Mouse (Mus musculus) midbrain, embryonic 11.5 days (tissue): Measurements from ENCODE around the gene Lrrd1. TPM values are rescaled to one million over a fixed set of nuclear protein-coding genes. Genes with fewer than 3 reads are reported as not detected.
"Not testable (repeated sequence)": the region's sequence is repeated elsewhere in the genome, so short reads cannot be mapped to it uniquely, and the experiment has no call there.

Source experiments
- ATAC-seq: fragments of 200-750 bp; cut with Nextera tagmentation; 2 replicates; pipeline ENCODE4 v1.8.0; 2017; ENCODE audit warnings: moderate TSS enrichment, moderate library complexity; ENCODE audit not compliant: low FRiP score
- DNase-seq: peaks from one replicate; pipeline ENCODE4 v3.0.0; 2015; ENCODE audit warnings: low spot score; ENCODE audit errors: missing footprints
- H3K27ac ChIP-seq: fragments of 300-500 bp; sonication (generic); 2 replicates; pipeline ENCODE4 v1.5.1; 2014; ENCODE audit warnings: low read depth, low read length
- H3K27me3 ChIP-seq: fragments of 300-500 bp; sonication (generic); 2 replicates; pipeline ENCODE4 v1.6.1; 2014; ENCODE audit warnings: mild to moderate bottlenecking, low read length, moderate library complexity, mixed read lengths; ENCODE audit not compliant: control insufficient read depth, insufficient read depth
- H3K36me3 ChIP-seq: fragments of 300-500 bp; sonication (generic); 2 replicates; pipeline ENCODE4 v1.6.1; 2014; ENCODE audit warnings: mild to moderate bottlenecking, low read length, moderate library complexity, mixed read lengths; ENCODE audit not compliant: control insufficient read depth, insufficient read depth
- H3K4me1 ChIP-seq: fragments of 300-500 bp; sonication (generic); 2 replicates; pipeline ENCODE4 v1.6.1; 2014; ENCODE audit warnings: low read length; ENCODE audit not compliant: control insufficient read depth, insufficient read depth
- H3K4me2 ChIP-seq: fragments of 300-500 bp; sonication (generic); 2 replicates; pipeline ENCODE4 v1.6.1; 2014; ENCODE audit warnings: mild to moderate bottlenecking, moderate library complexity
- H3K4me3 ChIP-seq: fragments of 300-500 bp; sonication (generic); 2 replicates; pipeline ENCODE4 v1.5.1; 2014; ENCODE audit warnings: low read depth, low read length
- H3K9ac ChIP-seq: fragments of 300-500 bp; sonication (generic); 2 replicates; pipeline ENCODE4 v1.6.1; 2014; ENCODE audit warnings: low read length
- H3K9me3 ChIP-seq: fragments of 300-500 bp; sonication (generic); 2 replicates; pipeline ENCODE4 v1.6.1; 2016; ENCODE audit warnings: low read length; ENCODE audit not compliant: control insufficient read depth
- WGBS: fragments of 180-500 bp; shearing (Covaris S2); extraction: QIAGEN DNeasy Blood & Tissue Kit; methylation state at CpG from one replicate; pipeline ENCODE4 v1.1.7; 2014; 5-methylcytosine and 5-hydroxymethylcytosine counted together
- polyA plus RNA-seq: library from polyadenylated mRNA; unstranded; fragments of >200 nt; fragmentation: Nextera tagmentation; extraction: Ambion mirVana; gene quantifications from 2 replicates; pipeline ENCODE4 v1.2.1, GENCODE M21; 2014

Lrrd1 gene
- polyA plus RNA-seq, 1 experiment from 2014 or later: 0.10 TPM

- ATAC-seq (no peak), DNase-seq (no peak)
- no peak overlapping the region for H3K4me2 ChIP-seq
- peaks cover 2% of the 10 kb centered on the region; the same call in 1 of the 2 replicates for H3K4me1 ChIP-seq
- peaks cover 2% of the 10 kb centered on the region; the same call in 1 of the 2 replicates for H3K36me3 ChIP-seq
- H3K4me3 ChIP-seq: no peak overlapping the region
- WGBS: 100% methylated on average over 1 of the region's 1 CpGs
- no peaks in the 10 kb centered on the region for H3K27me3 ChIP-seq
- H3K9ac ChIP-seq: no peak overlapping the region
- no peak overlapping the region for H3K27ac ChIP-seq
- H3K9me3 ChIP-seq: no peaks in the 10 kb centered on the region
Measured at GRCm38 (mm10) chr5:3808472-3808871, 36.5 kb upstream of the Lrrd1 start.

GRCm38 (mm10) chr5:3834107-3834506 is 10.9 kb upstream of the Lrrd1 start:
- no peak overlapping the region for H3K27ac ChIP-seq
- no peaks in the 10 kb centered on the region for H3K4me1 ChIP-seq
- 80% methylated on average over 1 of the region's 1 CpGs for WGBS
- no peak overlapping the region for H3K4me3 ChIP-seq
- DNase-seq (no peak), ATAC-seq (no peak)
- no peaks in the 10 kb centered on the region for H3K27me3 ChIP-seq
- no peak overlapping the region for H3K4me2 ChIP-seq
- H3K36me3 ChIP-seq: peaks cover 5% of the 10 kb centered on the region
- peaks cover 4% of the 10 kb centered on the region for H3K9me3 ChIP-seq
- no peak overlapping the region for H3K9ac ChIP-seq

DNA sequence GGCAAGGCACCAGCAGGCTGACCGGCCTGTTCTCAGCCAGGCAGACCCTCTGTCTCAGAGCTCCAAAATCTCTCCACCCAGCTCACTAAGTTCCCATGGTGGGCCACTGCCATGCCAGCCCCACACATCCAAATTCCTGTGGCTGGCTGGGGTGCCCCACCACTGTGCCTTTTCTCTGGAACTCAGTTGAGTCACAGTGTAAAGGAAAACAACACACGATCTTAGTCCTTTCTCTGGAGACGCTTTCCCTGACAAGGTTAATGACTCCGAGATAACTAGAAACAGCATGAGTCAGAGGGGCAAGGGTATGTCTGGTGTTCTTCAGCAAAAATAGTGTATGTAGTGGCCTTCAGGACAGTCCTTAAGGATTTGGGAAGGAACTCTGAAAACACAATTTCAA is 25.2 kb downstream of the Lrrd1 start:
- Histone ChIP-seq H3K4me3 (no peak overlapping the region), H3K27me3 (no peaks in the 10 kb centered on the region), H3K9me3 (no peaks in the 10 kb centered on the region), H3K4me2 (no peak overlapping the region), H3K9ac (no peak overlapping the region), H3K27ac (no peak overlapping the region), H3K36me3 (no peaks in the 10 kb centered on the region), H3K4me1 (no peaks in the 10 kb centered on the region; the same call in 1 of the 2 replicates)
- no peak for ATAC-seq
- WGBS: 80% methylated on average over 4 of the region's 4 CpGs
- DNase-seq: no peak

DNA sequence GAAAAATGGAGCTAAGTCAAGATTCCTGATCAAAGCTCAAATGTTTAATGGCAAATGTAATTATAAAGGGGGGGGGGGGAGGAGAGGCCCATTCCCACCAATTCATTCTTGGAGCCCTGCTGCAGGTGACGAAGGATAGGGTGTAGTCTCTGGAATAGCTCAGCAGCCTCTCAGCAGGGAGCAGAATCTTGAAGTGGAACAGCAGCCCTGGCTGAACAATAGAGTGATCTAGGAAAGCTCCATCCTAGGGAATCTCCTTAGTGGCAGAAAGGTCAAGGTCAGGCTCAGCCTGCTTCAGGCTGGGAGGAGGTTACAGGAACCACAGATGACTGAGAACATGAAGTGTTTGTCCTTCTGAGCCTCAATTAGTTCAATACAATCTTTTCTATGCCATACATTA is 27.4 kb downstream of the Lrrd1 start:
- no peaks in the 10 kb centered on the region; the same call in 1 of the 2 replicates for H3K4me1 ChIP-seq
- H3K4me2 ChIP-seq: no peak overlapping the region
- 22% methylated on average over 1 of the region's 1 CpGs for WGBS

GRCm38 (mm10) chr5:3873485-3873884 is 28.5 kb downstream of the Lrrd1 start:
- H3K36me3 ChIP-seq: no peaks in the 10 kb centered on the region
- DNase-seq (no peak), ATAC-seq (no peak)
- no peak overlapping the region for H3K4me3 ChIP-seq
- 84% methylated on average over 3 of the region's 3 CpGs for WGBS
- H3K4me2 ChIP-seq: no peak overlapping the region
- no peaks in the 10 kb centered on the region; the same call in 1 of the 2 replicates for H3K4me1 ChIP-seq
- no peak overlapping the region for H3K9ac ChIP-seq
- no peaks in the 10 kb centered on the region for H3K9me3 ChIP-seq
- no peak overlapping the region for H3K27ac ChIP-seq
- H3K27me3 ChIP-seq: no peaks in the 10 kb centered on the region

More for the DNA sequence above, 27.4 kb downstream of the Lrrd1 start:
- Histone ChIP-seq H3K4me3 (no peak overlapping the region), H3K9me3 (no peaks in the 10 kb centered on the region), H3K36me3 (no peaks in the 10 kb centered on the region), H3K9ac (no peak overlapping the region), H3K27ac (no peak overlapping the region), H3K27me3 (no peaks in the 10 kb centered on the region)
- ATAC-seq (no peak), DNase-seq (no peak)

GRCm38 (mm10) chr5:3886862-3887261 is 41.9 kb downstream of the Lrrd1 start:
- not testable (repeated sequence) for DNase-seq, H3K4me1 ChIP-seq, ATAC-seq, H3K27me3 ChIP-seq, H3K4me2 ChIP-seq, H3K4me3 ChIP-seq, H3K9ac ChIP-seq, H3K9me3 ChIP-seq, H3K36me3 ChIP-seq, H3K27ac ChIP-seq
- WGBS: 90% methylated on average over 7 of the region's 7 CpGs

- peaks cover 5% of the 10 kb centered on the region for H3K4me1 ChIP-seq
- H3K4me2 ChIP-seq: no peak overlapping the region
- DNase-seq (no peak), ATAC-seq (no peak)
- H3K9ac ChIP-seq: no peak overlapping the region
- no peaks in the 10 kb centered on the region for H3K36me3 ChIP-seq
- no peak overlapping the region for H3K27ac ChIP-seq
- H3K9me3 ChIP-seq: no peaks in the 10 kb centered on the region
- no peaks in the 10 kb centered on the region for H3K27me3 ChIP-seq
- no peak overlapping the region for H3K4me3 ChIP-seq
Measured at GRCm38 (mm10) chr5:3889201-3889600, 44.2 kb downstream of the Lrrd1 start.

DNA sequence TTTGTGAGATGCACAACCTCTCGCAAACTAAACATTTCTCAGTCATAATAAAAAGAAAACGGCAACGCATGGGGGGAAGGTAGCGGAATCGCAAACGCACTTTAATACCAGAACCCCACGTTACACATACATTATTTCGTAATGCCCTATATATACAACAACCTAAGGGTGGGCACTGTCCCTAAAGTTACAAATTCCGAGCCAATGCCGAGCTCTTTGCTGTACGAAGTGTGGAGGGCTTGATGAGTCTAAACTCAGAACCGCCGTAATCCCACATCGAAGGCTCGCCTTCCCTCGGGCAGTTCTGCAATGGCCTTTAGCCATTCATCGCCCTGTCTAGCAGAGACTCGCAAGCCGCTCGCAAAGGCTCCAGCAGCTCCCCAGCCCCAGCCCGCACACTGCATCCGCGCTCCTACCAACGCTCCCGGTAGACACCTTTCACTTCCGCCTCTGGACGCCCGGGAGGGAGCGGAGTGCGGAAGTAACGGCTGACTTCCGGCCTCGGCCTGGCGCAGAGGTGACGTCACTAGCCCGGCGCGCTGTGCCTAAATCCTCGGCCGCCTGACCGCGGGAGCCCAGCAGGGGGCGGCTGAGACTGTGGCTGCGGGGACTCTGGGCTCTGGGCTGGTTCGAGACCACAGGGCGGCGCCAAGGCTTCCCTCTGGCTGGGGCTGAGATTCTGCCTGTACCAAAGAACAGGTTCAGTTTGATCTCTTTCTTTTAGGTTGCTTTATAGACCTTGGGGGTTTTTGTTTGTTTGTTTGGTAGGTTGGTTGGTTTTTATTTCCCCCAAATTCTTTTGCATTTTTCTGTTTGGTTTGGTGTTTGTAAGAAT is 48.7 kb downstream of the Lrrd1 start, which contains the start of gene Mterf1a:
TSS of gene Mterf1a (minus strand) at position 475 of the 835 bp plus-strand sequence.
- WGBS: 0% methylated on average over 7 of the region's 47 CpGs
- DNase-seq: peak; percentile 87
- ATAC-seq: peak; percentile 99
- not testable (repeated sequence) for H3K36me3 ChIP-seq, H3K4me1 ChIP-seq, H3K27me3 ChIP-seq, H3K9me3 ChIP-seq, H3K27ac ChIP-seq
- Histone ChIP-seq H3K9ac (peak within 1 kb of the TSS; percentile 46; the same call in 1 of the 2 replicates), H3K4me2 (peak within 1 kb of the TSS; percentile 56), H3K4me3 (peak within 1 kb of the TSS; percentile 39)

DNA sequence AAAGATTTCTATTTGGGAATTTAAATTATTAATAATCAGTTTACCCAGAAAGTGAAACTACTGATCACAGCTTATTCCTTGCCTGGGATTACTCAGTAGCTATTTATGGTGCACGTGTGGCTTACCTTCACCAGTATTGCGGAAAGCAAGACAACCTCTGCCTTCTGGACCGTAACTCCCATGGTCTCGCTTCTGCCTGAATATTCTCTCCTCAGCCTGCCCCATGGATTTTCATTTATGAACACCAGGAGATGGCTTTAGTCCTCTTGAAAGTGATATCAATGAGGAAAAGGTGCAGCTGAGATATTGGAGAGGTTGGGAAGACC is 49.3 kb downstream of the Lrrd1 start:
- not testable (repeated sequence) for H3K4me3 ChIP-seq
- peak; percentile 38; the same call in 1 of the 2 replicates for ATAC-seq

More for the DNA sequence above, 49.3 kb downstream of the Lrrd1 start:
- 95% methylated on average over 4 of the region's 4 CpGs for WGBS
- H3K9ac ChIP-seq, H3K4me2 ChIP-seq, H3K27me3 ChIP-seq, H3K4me1 ChIP-seq, H3K36me3 ChIP-seq, H3K27ac ChIP-seq, H3K9me3 ChIP-seq: not testable (repeated sequence)
- peak; percentile 84 for DNase-seq
